Mouse (Mus musculus) testis, postnatal 10 days (tissue): Measurements from ENCODE around the gene Prepl.

Source experiments
- DNase-seq: peaks from one replicate; pipeline ENCODE4 v3.0.0; 2021; ENCODE audit warnings: low spot score

The Prepl gene

GRCm38 (mm10) chr17:85090120-85091099, at the start of gene Prepl, which contains the start of gene Camkmt:
TSS of gene Prepl (minus strand) at chr17:85090241.
TSS of gene Camkmt (plus strand) at chr17:85090552.
- peak; percentile 93 for DNase-seq

DNA sequence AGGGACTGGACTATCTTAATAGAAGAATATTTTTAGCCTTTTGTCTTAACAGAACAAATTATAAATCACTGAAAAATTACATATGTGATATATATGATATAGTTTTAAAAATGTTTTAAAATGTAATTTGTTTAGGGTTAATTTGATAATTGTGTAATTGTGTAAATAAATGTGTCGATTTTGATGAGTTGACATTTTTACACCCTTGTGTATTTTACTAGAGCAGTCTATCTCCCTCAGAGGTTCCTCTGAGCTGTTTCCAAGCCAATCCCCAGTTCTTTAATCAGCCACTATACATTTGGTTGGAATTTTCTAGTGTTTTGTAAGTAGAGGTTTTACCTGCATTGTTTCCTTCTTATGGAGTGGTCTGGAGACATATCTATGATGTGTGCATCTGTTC, 48.4 kb upstream of the Prepl start:
- DNase-seq: no peak

DNA sequence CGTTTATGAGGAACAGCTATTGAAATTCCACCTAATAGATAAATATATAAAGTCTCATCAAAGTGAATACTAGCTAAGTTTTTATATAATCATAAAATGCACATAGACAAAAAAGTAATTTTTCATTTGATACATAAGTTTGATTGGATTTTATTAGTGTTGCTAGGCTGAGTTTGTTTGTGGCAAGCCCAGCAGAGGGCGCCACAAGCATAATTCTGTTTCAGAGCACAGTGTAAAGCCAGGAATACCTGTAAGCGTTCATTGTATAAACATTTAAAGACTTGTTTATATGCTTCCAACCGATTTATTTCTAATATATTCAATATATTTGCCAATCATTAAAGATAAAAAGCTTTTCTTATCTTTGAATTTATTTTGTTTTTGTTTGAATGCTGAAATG, 26.6 kb upstream of the Prepl start:
- DNase-seq: peak; percentile 77

GRCm38 (mm10) chr17:85113441-85113840, 23.4 kb upstream of the Prepl start:
- no peak for DNase-seq

- no peak for DNase-seq
Observed at GRCm38 (mm10) chr17:85110640-85111039, 20.6 kb upstream of the Prepl start.

- no peak for DNase-seq
Observed at GRCm38 (mm10) chr17:85103310-85103709, 13.3 kb upstream of the Prepl start.

DNA sequence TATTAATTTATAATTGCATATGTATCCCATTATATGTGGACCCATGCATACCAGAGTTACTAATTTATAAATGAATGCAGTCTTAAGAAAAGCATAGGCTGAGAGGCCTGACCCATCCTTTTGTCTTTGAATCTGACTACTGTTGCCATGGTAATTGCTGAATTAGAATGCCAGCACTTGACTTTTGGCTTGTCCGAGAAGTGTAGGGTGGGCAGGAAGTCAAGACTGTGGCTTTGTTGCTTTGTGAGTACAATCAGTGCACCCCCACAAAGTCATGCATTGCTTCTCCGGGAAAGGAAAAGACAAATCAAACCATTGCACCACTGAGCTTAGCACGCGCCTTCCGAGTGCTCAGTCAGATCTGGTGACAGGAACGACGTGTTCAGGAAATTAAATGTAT, 11.7 kb upstream of the Prepl start:
- no peak for DNase-seq

DNA sequence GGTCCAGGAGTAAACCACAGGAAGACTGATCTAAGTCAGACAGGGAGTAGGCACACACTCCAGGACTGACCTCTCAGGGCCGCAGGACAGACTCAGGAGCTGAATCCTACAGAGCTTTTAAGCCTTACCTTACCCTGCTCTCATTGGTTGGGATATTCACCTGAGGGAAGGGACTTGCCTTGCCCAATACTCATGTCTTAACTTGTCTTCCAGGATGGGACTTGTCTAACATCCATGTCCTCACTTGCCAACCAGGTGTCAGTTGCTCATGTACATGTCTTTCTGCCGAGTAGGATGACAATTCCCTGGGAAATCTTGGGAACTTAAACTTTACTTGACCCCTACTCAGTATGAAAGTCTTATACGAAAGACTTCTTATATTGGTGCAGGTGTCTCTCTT, 10.2 kb upstream of the Prepl start:
- DNase-seq: no peak

GRCm38 (mm10) chr17:85098677-85099323, 8.8 kb upstream of the Prepl start:
- DNase-seq: no peak

GRCm38 (mm10) chr17:85096396-85096795, 6.4 kb upstream of the Prepl start:
- DNase-seq: no peak

GRCm38 (mm10) chr17:85091762-85092161, 1.7 kb upstream of the Prepl start:
- DNase-seq: no peak

GRCm38 (mm10) chr17:85089621-85090020, 420 bp downstream of the Prepl start:
- DNase-seq: peak; percentile 48

GRCm38 (mm10) chr17:85089011-85089410, 1.0 kb downstream of the Prepl start:
- DNase-seq: no peak

DNA sequence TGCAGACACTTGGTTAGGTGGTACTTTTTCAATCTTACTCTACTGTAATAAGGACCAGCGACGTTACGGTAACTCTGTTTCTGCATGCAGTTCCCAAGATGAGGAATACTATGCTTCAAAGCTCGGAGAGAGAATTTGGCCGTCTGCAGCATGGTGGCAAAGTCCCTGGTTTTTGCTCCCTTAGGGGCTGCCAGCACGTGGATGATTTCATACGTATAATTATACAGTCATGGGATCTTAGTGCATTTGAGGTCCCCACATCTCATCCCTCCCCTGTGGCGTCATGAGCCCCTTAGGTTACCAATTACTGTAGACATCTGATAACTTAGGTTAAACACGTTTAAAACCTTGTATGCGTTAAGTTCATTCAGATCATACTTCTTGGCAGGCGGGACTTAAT, 1.6 kb downstream of the Prepl start:
- DNase-seq: no peak

DNA sequence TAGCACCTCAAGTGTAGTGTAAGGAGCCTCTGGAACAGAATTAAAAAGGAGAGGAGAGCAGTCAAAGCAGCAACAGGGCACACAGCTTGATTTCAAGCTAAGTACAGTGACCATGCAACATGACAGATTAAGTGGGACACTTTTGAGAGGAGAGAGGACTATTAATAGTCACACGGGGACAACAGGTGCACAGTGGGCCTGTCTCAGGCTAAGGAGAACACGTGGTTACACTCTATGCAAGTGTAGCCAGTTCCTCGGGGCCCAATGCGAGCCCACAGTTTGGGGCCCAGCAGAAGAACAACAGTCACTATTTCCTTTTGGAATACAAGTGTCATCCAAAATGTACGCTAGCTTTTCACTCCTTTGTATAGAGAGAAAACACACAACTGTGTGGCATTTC, 2.5 kb downstream of the Prepl start:
- no peak for DNase-seq

- no peak for DNase-seq
Observed at GRCm38 (mm10) chr17:85086501-85086900, 3.5 kb downstream of the Prepl start.

GRCm38 (mm10) chr17:85085335-85085734, 4.7 kb downstream of the Prepl start:
- DNase-seq: no peak

DNA sequence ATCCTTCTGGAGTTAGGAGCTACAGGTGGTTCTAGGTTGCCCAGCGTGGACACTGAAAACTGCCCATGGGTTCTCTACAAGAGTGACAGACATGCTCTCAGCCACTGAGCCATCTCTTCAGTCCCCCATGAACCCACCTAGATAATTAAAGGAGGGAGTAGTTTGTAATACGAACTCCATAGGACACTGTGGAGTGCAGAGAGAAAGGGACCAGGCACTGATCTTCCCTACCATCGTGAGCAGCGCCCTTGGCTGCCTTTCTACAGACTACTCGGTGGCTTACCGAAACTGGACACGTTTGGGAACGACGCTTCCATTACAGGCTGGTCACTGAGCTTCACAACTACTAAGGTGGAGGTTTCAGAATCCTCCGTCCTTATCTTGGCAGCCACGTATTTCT, 9.3 kb downstream of the Prepl start:
- DNase-seq: no peak

GRCm38 (mm10) chr17:85079276-85079675, 10.8 kb downstream of the Prepl start:
- DNase-seq: no peak

DNA sequence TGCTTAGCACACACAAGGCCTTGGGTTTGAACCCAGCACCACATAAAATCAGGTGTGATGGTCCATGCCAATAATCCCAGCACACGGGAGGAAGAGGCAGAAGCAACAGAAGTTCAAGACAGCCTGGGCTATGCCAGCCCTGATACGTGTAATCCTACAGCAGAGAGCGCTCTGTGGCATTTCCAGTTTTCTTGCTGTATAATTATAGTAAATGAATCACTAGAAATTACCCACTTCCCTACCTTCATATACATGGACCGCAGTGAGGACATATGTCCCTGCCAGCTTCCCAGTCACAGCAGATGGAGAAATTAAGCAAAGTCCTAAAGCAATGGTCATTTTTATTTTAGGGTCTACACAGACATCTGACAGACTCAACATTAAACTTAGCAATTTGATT, 16.0 kb downstream of the Prepl start:
- no peak for DNase-seq

DNA sequence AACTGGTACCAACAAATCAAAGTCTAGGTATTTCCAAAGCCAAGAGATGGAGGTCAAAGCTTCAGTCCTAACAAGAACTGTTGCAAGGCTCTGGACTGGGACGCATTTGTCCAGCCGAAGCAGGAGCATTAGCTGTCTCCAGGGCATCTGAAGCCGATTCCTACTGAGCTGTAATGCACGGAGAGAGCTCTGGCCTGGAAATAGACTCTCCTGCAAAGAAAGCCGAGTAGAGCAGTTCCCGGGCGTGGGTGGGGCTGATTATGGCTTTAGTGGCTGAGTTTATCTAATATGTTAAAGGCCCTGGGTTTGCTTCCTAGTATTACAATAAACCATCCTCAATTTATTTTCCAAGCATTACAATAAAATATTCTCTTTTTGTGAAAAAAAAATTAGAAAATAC, 16.8 kb downstream of the Prepl start:
- DNase-seq: no peak

DNA sequence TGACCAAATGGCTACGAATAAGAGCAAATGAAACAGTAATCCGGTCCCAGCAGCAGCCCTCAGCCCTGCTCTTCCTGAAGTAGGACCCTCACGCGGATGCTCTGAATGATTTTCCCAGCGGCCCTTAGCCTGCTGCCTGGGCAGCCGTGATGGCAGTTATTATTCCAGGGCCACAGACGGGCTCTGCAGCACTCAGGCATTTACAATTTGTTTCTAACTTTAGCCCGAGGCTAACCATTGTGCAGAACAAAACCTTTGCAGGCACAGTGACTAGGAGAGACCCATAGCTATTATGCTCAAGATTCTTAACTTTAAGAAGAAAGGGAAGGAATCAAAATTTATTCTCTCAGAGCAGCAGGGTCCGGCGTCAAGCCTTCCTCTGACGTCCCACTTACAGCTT, 17.7 kb downstream of the Prepl start:
- no peak for DNase-seq

GRCm38 (mm10) chr17:85071088-85071775, 18.8 kb downstream of the Prepl start:
- DNase-seq: no peak
